Mouse (Mus musculus) embryo, embryonic 11.5 days (tissue): Measurements from ENCODE around the gene Syt1.

ENCODE experiments used
- DNase-seq: peaks from one replicate; pipeline ENCODE4 v3.0.0-alpha.2; 2012; ENCODE audit warnings: low read depth, low spot score

Syt1 gene

GRCm38 (mm10) chr10:108525506-108525905, 485.3 kb downstream of the Syt1 start:
- no peak for DNase-seq

- DNase-seq, result no peak
Observed at GRCm38 (mm10) chr10:108524306-108525029, 486.3 kb downstream of the Syt1 start.

- DNase-seq, result no peak
Observed at GRCm38 (mm10) chr10:108519156-108519555, 491.6 kb downstream of the Syt1 start.

- DNase-seq, result no peak
Observed at GRCm38 (mm10) chr10:108517076-108517475, 493.7 kb downstream of the Syt1 start.

GRCm38 (mm10) chr10:108514671-108515070, 496.1 kb downstream of the Syt1 start:
- no peak for DNase-seq

GRCm38 (mm10) chr10:108509579-108509978, 501.2 kb downstream of the Syt1 start:
- DNase-seq, result no peak

GRCm38 (mm10) chr10:108506917-108507316, 503.9 kb downstream of the Syt1 start:
- no peak for DNase-seq

GRCm38 (mm10) chr10:108504925-108505324, 505.9 kb downstream of the Syt1 start:
- DNase-seq, result no peak

GRCm38 (mm10) chr10:108504128-108504870, 506.5 kb downstream of the Syt1 start:
- DNase-seq, result no peak

GRCm38 (mm10) chr10:108490231-108490630, 520.6 kb downstream of the Syt1 start:
- no peak for DNase-seq

GRCm38 (mm10) chr10:108483991-108484390, 526.8 kb downstream of the Syt1 start:
- DNase-seq, result no peak

- DNase-seq, result no peak
Observed at GRCm38 (mm10) chr10:108480146-108480850, 530.5 kb downstream of the Syt1 start.

GRCm38 (mm10) chr10:108470319-108470955, 540.3 kb downstream of the Syt1 start:
- DNase-seq, result no peak

- no peak for DNase-seq
Observed at GRCm38 (mm10) chr10:108466539-108466938, 544.2 kb downstream of the Syt1 start.

GRCm38 (mm10) chr10:108461862-108462261, 548.9 kb downstream of the Syt1 start:
- no peak for DNase-seq

- DNase-seq, result no peak
Observed at GRCm38 (mm10) chr10:108457054-108457453, 553.7 kb downstream of the Syt1 start.

GRCm38 (mm10) chr10:108455883-108456282, 554.9 kb downstream of the Syt1 start:
- no peak for DNase-seq

GRCm38 (mm10) chr10:108455204-108455603, 555.6 kb downstream of the Syt1 start:
- DNase-seq, result no peak

GRCm38 (mm10) chr10:108454691-108455117, 556.1 kb downstream of the Syt1 start:
- DNase-seq, result no peak

- no peak for DNase-seq
Observed at GRCm38 (mm10) chr10:108453561-108453960, 557.2 kb downstream of the Syt1 start.

- DNase-seq, result no peak
Observed at GRCm38 (mm10) chr10:108452421-108452820, 558.4 kb downstream of the Syt1 start.

GRCm38 (mm10) chr10:108451516-108451915, 559.3 kb downstream of the Syt1 start:
- DNase-seq, result no peak
